Mouse (Mus musculus): Measurements from ENCODE around the gene Wipi2. TPM values are rescaled to one million over a fixed set of nuclear protein-coding genes. Genes with fewer than 3 reads are reported as not detected.

Gene Wipi2
- polyA plus RNA-seq, 1 experiment = 46.5 TPM

GRCm38 (mm10) chr5:142616326-142616725 is 11.2 kb upstream of the Wipi2 start:
- no peak overlapping the region for H3K4me3 ChIP-seq (ENCODE audit: insufficient read depth, low read depth, low read length)
- H3K27ac ChIP-seq (replicated peaks; ENCODE audit: low read depth, low read length) = no peak overlapping the region
- no peaks in the 10 kb centered on the region for H3K4me1 ChIP-seq (ENCODE audit: control insufficient read depth, insufficient read depth, insufficient read length, low read length)

DNA sequence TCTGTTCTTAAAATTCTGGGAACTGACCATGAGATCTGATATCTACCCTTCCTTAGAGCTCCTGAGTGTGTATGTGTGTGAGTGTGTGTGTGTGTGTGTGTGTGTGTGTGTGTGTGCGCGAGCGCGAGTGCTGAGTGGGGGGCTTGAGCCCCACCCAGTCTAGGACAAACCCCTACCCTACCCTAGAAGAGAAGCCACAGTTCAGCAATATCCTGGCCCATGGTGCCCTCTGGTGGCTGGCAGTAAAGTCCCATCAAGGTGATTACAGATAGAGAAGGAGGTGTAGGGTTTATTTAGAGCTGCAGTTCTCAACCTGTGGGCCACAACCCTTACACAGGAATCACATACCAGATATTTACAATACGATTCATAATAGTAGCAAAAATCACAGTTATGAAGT is 7.6 kb upstream of the Wipi2 start:
- no peak overlapping the region for H3K4me3 ChIP-seq (ENCODE audit: insufficient read depth, low read depth, low read length)
- 0 out of 2 replicates have a peak, but pooled peaks cover 3% of the 10 kb centered on the region for H3K4me1 ChIP-seq (ENCODE audit: control insufficient read depth, insufficient read depth, insufficient read length, low read length)
- H3K27ac ChIP-seq (replicated peaks; ENCODE audit: low read depth, low read length) = no peak overlapping the region

- peak overlapping the region; percentile 79 for H3K27ac ChIP-seq (replicated peaks; ENCODE audit: low read depth, low read length)
Measured at GRCm38 (mm10) chr5:142621421-142621820, 6.1 kb upstream of the Wipi2 start.

DNA sequence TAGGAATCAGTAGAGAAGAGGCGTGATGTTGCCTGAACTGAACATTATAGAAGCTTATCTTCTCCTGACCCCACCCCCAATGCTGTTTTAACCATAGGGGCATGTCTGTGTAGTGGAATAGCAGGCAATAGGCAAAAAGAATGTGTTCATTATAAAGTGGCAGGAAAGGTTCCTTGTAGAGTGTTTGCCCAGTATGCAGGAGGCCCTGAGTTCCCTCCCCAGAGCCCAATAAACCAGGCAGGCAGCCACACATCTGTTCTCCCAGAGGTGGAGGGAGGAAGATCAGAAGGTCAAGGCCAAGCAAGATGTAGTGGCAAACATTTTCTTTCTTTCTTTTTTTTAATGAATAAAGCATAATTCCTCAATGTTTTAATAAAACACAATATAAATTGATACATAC is 5.4 kb upstream of the Wipi2 start:
- peak overlapping the region; percentile 26 for H3K27ac ChIP-seq (replicated peaks; ENCODE audit: low read depth, low read length)

More at GRCm38 (mm10) chr5:142621421-142621820, 6.1 kb upstream of the Wipi2 start:
- Histone ChIP-seq H3K4me1 (ENCODE audit: control insufficient read depth, insufficient read depth, insufficient read length, low read length) (0 out of 2 replicates have a peak, but pooled peaks cover 3% of the 10 kb centered on the region), H3K4me3 (ENCODE audit: insufficient read depth, low read depth, low read length) (no peak overlapping the region)

GRCm38 (mm10) chr5:142623080-142623479 is 4.4 kb upstream of the Wipi2 start:
- 0 out of 2 replicates have a peak, but pooled peaks cover 3% of the 10 kb centered on the region for H3K4me1 ChIP-seq (ENCODE audit: control insufficient read depth, insufficient read depth, insufficient read length, low read length)
- H3K27ac ChIP-seq (replicated peaks; ENCODE audit: low read depth, low read length) = no peak overlapping the region
- H3K4me3 ChIP-seq (ENCODE audit: insufficient read depth, low read depth, low read length) = no peak overlapping the region

More for the DNA sequence above, 5.4 kb upstream of the Wipi2 start:
- H3K4me3 ChIP-seq (ENCODE audit: insufficient read depth, low read depth, low read length) = no peak overlapping the region
- H3K4me1 ChIP-seq (ENCODE audit: control insufficient read depth, insufficient read depth, insufficient read length, low read length) = 0 out of 2 replicates have a peak, but pooled peaks cover 3% of the 10 kb centered on the region

GRCm38 (mm10) chr5:142628726-142629662 is 1.5 kb downstream of the Wipi2 start:
- Histone ChIP-seq H3K27ac (replicated peaks; ENCODE audit: low read depth, low read length) (peak overlapping the region; percentile 88), H3K4me1 (ENCODE audit: control insufficient read depth, insufficient read depth, insufficient read length, low read length) (peaks cover 11% of the 10 kb centered on the region; the same call in 1 of the 2 replicates), H3K4me3 (ENCODE audit: insufficient read depth, low read depth, low read length) (peak overlapping the region; percentile 77)

- peaks cover 11% of the 10 kb centered on the region; the same call in 1 of the 2 replicates for H3K4me1 ChIP-seq (ENCODE audit: control insufficient read depth, insufficient read depth, insufficient read length, low read length)
- peak overlapping the region; percentile 75 for H3K4me3 ChIP-seq (ENCODE audit: insufficient read depth, low read depth, low read length)
- peak overlapping the region; percentile 6; the same call in 1 of the 2 replicates for H3K27ac ChIP-seq (replicated peaks; ENCODE audit: low read depth, low read length)
Measured at GRCm38 (mm10) chr5:142629663-142630025, 2.1 kb downstream of the Wipi2 start.

DNA sequence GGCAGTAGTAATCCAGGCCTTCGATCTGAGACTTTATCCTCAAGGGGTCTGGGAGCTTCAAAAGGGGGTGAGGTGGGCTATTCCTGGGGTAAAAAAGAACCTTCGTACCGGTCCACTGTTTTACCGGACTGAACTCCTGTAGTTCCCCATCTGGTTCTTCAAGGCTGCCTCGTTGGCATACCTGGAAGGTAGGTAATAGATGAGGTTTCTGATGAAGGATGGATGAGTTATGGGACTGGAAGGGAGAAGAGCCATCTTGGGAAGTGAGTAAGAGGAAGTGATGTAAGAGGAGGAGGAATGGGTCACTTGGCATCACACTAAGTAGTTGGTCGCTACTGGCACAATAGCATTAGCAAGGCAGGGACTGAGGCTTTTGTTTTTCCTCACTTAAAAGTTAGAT is 2.7 kb downstream of the Wipi2 start:
- peaks cover 11% of the 10 kb centered on the region; the same call in 1 of the 2 replicates for H3K4me1 ChIP-seq (ENCODE audit: control insufficient read depth, insufficient read depth, insufficient read length, low read length)
- H3K27ac ChIP-seq (replicated peaks; ENCODE audit: low read depth, low read length) = 0 out of 2 replicates have a peak overlapping the region, but pooled peaks have one; percentile 6
- peak overlapping the region; percentile 75 for H3K4me3 ChIP-seq (ENCODE audit: insufficient read depth, low read depth, low read length)

GRCm38 (mm10) chr5:142637823-142638222 is 10.3 kb downstream of the Wipi2 start:
- peaks cover 10% of the 10 kb centered on the region for H3K4me1 ChIP-seq (ENCODE audit: control insufficient read depth, insufficient read depth, insufficient read length, low read length)
- H3K4me3 ChIP-seq (ENCODE audit: insufficient read depth, low read depth, low read length) = no peak overlapping the region
- no peak overlapping the region for H3K27ac ChIP-seq (replicated peaks; ENCODE audit: low read depth, low read length)

GRCm38 (mm10) chr5:142640088-142640487 is 12.6 kb downstream of the Wipi2 start:
- no peak overlapping the region for H3K27ac ChIP-seq (replicated peaks; ENCODE audit: low read depth, low read length)
- peaks cover 11% of the 10 kb centered on the region for H3K4me1 ChIP-seq (ENCODE audit: control insufficient read depth, insufficient read depth, insufficient read length, low read length)
- no peak overlapping the region for H3K4me3 ChIP-seq (ENCODE audit: insufficient read depth, low read depth, low read length)

DNA sequence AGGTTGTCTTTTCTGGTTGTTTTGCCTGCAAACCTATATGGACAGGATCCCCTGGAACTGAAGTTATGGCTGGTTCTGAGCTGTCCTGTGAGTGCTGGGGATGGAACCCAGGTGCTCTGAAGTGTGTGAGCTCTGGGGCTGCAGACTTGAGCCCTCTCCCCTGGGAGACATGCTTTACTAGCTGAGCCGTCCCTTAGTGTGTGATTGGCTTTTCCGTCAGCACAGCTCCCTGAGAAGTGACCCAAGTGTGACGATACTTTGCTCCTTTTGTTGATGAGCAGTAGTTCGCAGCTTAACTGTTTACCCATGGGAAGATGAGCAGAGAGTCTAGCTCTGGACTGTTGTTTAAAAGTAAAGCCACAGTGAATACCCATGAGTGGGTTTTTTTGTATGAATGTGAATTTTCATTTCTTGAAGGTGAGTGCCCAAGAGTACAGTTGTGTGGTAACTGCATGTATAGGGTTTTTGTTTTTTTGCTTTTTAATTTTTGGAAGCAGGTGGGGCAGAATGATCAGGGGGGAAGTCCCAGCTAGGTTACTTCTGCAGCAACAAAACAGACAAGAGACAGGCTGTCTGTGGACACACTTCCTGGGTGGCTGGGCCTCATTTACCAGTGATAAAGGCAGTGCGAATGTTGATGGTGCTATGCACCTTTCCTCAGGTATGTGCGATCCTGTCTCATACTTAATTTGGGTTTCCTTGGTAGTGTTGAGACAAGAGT is 14.0 kb downstream of the Wipi2 start:
- Histone ChIP-seq H3K4me3 (ENCODE audit: insufficient read depth, low read depth, low read length) (no peak overlapping the region), H3K4me1 (ENCODE audit: control insufficient read depth, insufficient read depth, insufficient read length, low read length) (peaks cover 11% of the 10 kb centered on the region), H3K27ac (replicated peaks; ENCODE audit: low read depth, low read length) (peak overlapping the region; percentile 64; the same call in 1 of the 2 replicates)

DNA sequence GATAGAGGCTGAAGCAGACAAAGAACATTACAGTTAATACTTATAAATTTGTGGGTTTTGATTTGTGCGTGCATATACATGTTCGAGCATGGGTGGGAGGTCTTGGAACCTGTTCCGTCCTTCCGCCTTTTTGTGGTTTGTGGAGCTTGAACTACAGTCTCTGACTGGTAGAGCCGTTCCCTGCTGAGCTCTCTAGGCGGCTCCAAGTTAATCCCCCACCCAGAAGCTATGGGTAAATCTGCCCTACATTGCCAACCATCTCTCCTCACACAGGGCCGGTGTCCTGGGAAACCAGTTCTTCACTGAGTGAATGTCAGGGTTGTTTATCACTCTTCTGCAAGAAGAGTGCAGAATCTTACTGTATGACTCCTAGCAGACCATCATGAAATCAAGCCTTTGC is 20.7 kb downstream of the Wipi2 start:
- H3K27ac ChIP-seq (replicated peaks; ENCODE audit: low read depth, low read length) = no peak overlapping the region
- no peak overlapping the region for H3K4me3 ChIP-seq (ENCODE audit: insufficient read depth, low read depth, low read length)
- H3K4me1 ChIP-seq (ENCODE audit: control insufficient read depth, insufficient read depth, insufficient read length, low read length) = peaks cover 22% of the 10 kb centered on the region

- peak overlapping the region; percentile 68 for H3K27ac ChIP-seq (replicated peaks; ENCODE audit: low read depth, low read length)
- no peak overlapping the region for H3K4me3 ChIP-seq (ENCODE audit: insufficient read depth, low read depth, low read length)
- peaks cover 22% of the 10 kb centered on the region for H3K4me1 ChIP-seq (ENCODE audit: control insufficient read depth, insufficient read depth, insufficient read length, low read length)
Measured at GRCm38 (mm10) chr5:142649460-142650050, 22.1 kb downstream of the Wipi2 start.

DNA sequence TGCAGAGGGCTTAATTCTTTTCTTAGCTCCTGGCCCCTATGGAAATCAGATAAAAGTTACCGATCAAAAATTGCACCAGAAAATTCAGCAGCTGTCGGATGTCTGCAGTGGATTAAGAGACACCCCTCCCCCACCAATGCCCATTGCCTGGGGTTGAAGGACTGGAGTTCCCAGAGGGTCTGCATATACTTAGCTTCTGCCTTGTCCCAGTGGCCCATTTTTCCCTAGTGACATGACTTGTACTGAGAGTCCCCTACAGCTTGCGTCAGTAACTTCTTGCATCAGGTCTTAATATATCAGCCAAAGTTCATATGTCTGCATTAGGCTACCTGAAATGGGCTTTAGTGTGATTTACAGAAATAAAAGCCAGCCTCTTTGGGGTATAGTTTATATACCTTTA is 22.9 kb downstream of the Wipi2 start:
- peaks cover 22% of the 10 kb centered on the region for H3K4me1 ChIP-seq (ENCODE audit: control insufficient read depth, insufficient read depth, insufficient read length, low read length)
- H3K27ac ChIP-seq (replicated peaks; ENCODE audit: low read depth, low read length) = peak overlapping the region; percentile 68
- no peak overlapping the region for H3K4me3 ChIP-seq (ENCODE audit: insufficient read depth, low read depth, low read length)

Data from brown adipose tissue, adult 24 weeks (tissue).